Mouse (Mus musculus) lung, embryonic 14.5 days (tissue): ENCODE data around the gene Il4ra. TPM values are rescaled to one million over a fixed set of nuclear protein-coding genes. Genes with fewer than 3 reads are reported as not detected.

Experiments
- ATAC-seq: fragments of 200-750 bp; cut with Nextera tagmentation; 2 replicates; pipeline ENCODE4 v1.8.0; 2017; ENCODE audit warnings: mild to moderate bottlenecking, moderate TSS enrichment, moderate library complexity; ENCODE audit not compliant: insufficient read depth
- DNase-seq: peaks from one replicate; pipeline ENCODE4 v3.0.0-alpha.2; 2015
- H3K27ac ChIP-seq: fragments of 300-500 bp; sonication (generic); 2 replicates; pipeline ENCODE4 v1.5.1; 2014; ENCODE audit warnings: low read depth, mild to moderate bottlenecking, moderate library complexity
- H3K27me3 ChIP-seq: fragments of 300-500 bp; sonication (generic); 2 replicates; pipeline ENCODE4 v1.6.1; 2014; ENCODE audit warnings: low read length, control low read depth; ENCODE audit not compliant: insufficient read depth
- H3K36me3 ChIP-seq: fragments of 300-500 bp; sonication (generic); 2 replicates; pipeline ENCODE4 v1.6.1; 2014; ENCODE audit warnings: control low read depth; ENCODE audit not compliant: insufficient read depth
- H3K4me1 ChIP-seq: fragments of 300-500 bp; sonication (generic); 2 replicates; pipeline ENCODE4 v1.6.1; 2014; ENCODE audit warnings: antibody characterized with exemption, control low read depth; ENCODE audit not compliant: insufficient read depth
- H3K4me2 ChIP-seq: fragments of 300-500 bp; sonication (generic); 2 replicates; pipeline ENCODE4 v1.6.1; 2014; ENCODE audit warnings: mild to moderate bottlenecking
- H3K4me3 ChIP-seq: fragments of 300-500 bp; sonication (generic); 2 replicates; pipeline ENCODE4 v1.5.1; 2014; ENCODE audit warnings: low read depth, low read length
- H3K9ac ChIP-seq: fragments of 300-500 bp; sonication (generic); 2 replicates; pipeline ENCODE4 v1.6.1; 2014
- H3K9me3 ChIP-seq: fragments of 300-500 bp; sonication (generic); 2 replicates; pipeline ENCODE4 v1.6.1; 2016; ENCODE audit warnings: low read depth, low read length, control low read depth
- CTCF ChIP-seq: IDR thresholded peaks from 2 replicates; pipeline ENCODE4 v1.5.1; 2016; ENCODE audit warnings: antibody characterized with exemption, low read depth
- WGBS: fragments of 180-500 bp; shearing (Covaris S2); extraction: QIAGEN DNeasy Blood & Tissue Kit; methylation state at CpG from one replicate; pipeline ENCODE4 v1.1.7; 2014; 5-methylcytosine and 5-hydroxymethylcytosine counted together
- polyA plus RNA-seq: library from polyadenylated mRNA; unstranded; fragments of >200 nt; fragmentation: Nextera tagmentation; extraction: Ambion mirVana; gene quantifications from 2 replicates; pipeline ENCODE4 v1.2.1, GENCODE M21; 2014

Gene Il4ra
- polyA plus RNA-seq, 1 experiment from 2014 or later: 11.3 TPM

GRCm38 (mm10) chr7:125549916-125550315 is 2.0 kb upstream of the Il4ra start:
- no peak for ATAC-seq
- no peak for TF ChIP-seq CTCF
- no peaks in the 10 kb centered on the region for H3K36me3 ChIP-seq
- 80% methylated on average over 8 of the region's 8 CpGs for WGBS
- H3K4me3 ChIP-seq: no peak overlapping the region
- no peak overlapping the region for H3K9ac ChIP-seq
- H3K4me2 ChIP-seq: no peak overlapping the region
- H3K4me1 ChIP-seq: 0 out of 2 replicates have a peak, but pooled peaks cover 4% of the 10 kb centered on the region
- H3K27me3 ChIP-seq: 0 out of 2 replicates have a peak, but pooled peaks cover 3% of the 10 kb centered on the region
- H3K9me3 ChIP-seq: no peaks in the 10 kb centered on the region
- H3K27ac ChIP-seq: no peak overlapping the region
- DNase-seq: no peak

- no peak overlapping the region for H3K4me2 ChIP-seq
- 0 out of 2 replicates have a peak, but pooled peaks cover 3% of the 10 kb centered on the region for H3K27me3 ChIP-seq
- peak overlapping the region; percentile 4 for H3K27ac ChIP-seq
- WGBS: 61% methylated on average over 6 of the region's 6 CpGs
- no peak overlapping the region for H3K9ac ChIP-seq
- H3K9me3 ChIP-seq: no peaks in the 10 kb centered on the region
- H3K4me1 ChIP-seq: 0 out of 2 replicates have a peak, but pooled peaks cover 4% of the 10 kb centered on the region
- DNase-seq: peak; percentile 59
- TF ChIP-seq CTCF: no peak
- ATAC-seq: peak; percentile 26; the same call in 1 of the 2 replicates
- H3K36me3 ChIP-seq: no peaks in the 10 kb centered on the region
- no peak overlapping the region for H3K4me3 ChIP-seq
These were observed 989 bp upstream of the Il4ra start for GRCm38 (mm10) chr7:125550881-125551381.

DNA sequence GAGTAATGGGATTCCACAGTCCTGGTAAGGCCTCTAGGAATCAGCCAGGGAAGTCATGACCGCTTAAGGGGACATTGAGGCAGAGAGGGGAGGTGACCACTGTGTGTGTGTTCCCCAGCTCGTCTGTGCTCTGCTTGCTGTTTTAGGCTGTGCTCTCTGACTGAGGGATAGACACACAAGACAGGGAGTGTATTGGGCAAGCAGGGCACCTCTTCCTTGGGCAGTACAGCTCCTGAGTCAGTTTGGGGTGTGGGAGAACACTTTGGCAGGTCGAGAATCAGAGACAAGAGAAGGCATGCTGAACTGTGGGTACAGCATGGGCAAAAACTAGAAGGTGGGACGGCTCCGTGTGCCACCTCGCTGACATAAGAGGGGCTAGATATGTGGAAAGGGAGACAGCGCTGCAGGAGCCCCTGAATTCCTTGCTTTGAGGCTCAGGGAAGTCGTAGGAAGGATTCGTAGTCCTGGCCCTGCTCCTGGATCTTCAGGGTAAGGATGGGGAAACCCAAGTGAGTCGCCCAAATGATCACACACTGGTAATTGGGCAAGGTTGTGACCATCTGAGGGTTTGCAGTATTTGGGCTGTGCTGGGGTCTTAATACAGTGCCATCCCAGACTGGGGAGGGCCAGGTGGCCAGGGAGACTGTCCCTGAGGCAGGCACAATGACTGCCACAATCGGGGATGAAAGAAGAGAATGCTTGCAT is 1.1 kb downstream of the Il4ra start:
- H3K36me3 ChIP-seq: no peaks in the 10 kb centered on the region
- TF ChIP-seq CTCF: no peak
- ATAC-seq: no peak
- H3K4me2 ChIP-seq: peak overlapping the region; percentile 85
- WGBS: 67% methylated on average over 11 of the region's 11 CpGs
- H3K4me1 ChIP-seq: 0 out of 2 replicates have a peak, but pooled peaks cover 4% of the 10 kb centered on the region
- H3K27me3 ChIP-seq: 0 out of 2 replicates have a peak, but pooled peaks cover 3% of the 10 kb centered on the region
- no peak for DNase-seq
- no peaks in the 10 kb centered on the region for H3K9me3 ChIP-seq
- peak overlapping the region; percentile 59 for H3K4me3 ChIP-seq
- H3K27ac ChIP-seq: no peak overlapping the region
- H3K9ac ChIP-seq: peak overlapping the region; percentile 69; the same call in 1 of the 2 replicates

GRCm38 (mm10) chr7:125553653-125554428 is 1.9 kb downstream of the Il4ra start:
- 0 out of 2 replicates have a peak, but pooled peaks cover 4% of the 10 kb centered on the region for H3K4me1 ChIP-seq
- ATAC-seq (no peak), DNase-seq (no peak)
- peak overlapping the region; percentile 85 for H3K4me2 ChIP-seq
- no peaks in the 10 kb centered on the region for H3K36me3 ChIP-seq
- H3K9ac ChIP-seq: no peak overlapping the region
- 81% methylated on average over 13 of the region's 13 CpGs for WGBS
- no peak overlapping the region for H3K27ac ChIP-seq
- H3K9me3 ChIP-seq: no peaks in the 10 kb centered on the region
- H3K4me3 ChIP-seq: peak overlapping the region; percentile 59; the same call in 1 of the 2 replicates
- no peak for TF ChIP-seq CTCF
- 0 out of 2 replicates have a peak, but pooled peaks cover 3% of the 10 kb centered on the region for H3K27me3 ChIP-seq

DNA sequence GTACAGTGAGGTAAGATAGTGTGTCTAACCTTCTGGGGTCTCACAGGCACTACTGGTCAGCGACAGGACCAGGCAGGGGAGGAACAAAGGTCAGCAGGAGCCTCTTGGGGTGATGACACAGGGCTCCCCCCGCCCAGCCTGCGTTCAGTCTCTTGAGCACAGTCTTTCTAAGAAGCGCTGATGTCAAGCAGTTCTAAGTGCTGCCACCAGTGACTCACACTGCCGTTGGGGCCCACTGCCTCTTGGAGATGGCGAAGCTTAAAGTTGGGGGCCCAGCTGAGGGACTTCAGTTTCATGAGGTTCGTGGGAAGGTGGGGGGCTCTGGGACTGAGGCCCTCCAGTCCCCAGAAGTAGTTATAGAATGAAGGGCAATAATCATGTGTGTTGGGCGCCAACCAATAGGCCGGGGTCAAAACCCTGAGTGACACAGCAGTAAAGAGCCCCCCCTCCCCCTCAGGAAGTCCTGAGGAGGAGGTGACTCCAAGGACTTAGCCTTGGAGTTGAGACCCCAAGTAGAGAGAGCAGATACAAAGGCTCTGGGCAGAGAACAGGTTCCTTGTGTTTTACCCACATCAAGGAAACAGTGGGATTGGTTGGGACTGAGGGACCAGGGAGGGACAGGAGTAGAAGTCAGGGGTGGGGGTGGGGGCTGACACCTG is 2.7 kb downstream of the Il4ra start:
- WGBS: 82% methylated on average over 9 of the region's 9 CpGs
- TF ChIP-seq CTCF: no peak
- Histone ChIP-seq H3K4me3 (no peak overlapping the region), H3K9ac (no peak overlapping the region), H3K36me3 (no peaks in the 10 kb centered on the region), H3K4me1 (0 out of 2 replicates have a peak, but pooled peaks cover 4% of the 10 kb centered on the region), H3K27ac (no peak overlapping the region), H3K9me3 (no peaks in the 10 kb centered on the region), H3K27me3 (0 out of 2 replicates have a peak, but pooled peaks cover 3% of the 10 kb centered on the region), H3K4me2 (peak overlapping the region; percentile 85)
- DNase-seq (no peak), ATAC-seq (no peak)

DNA sequence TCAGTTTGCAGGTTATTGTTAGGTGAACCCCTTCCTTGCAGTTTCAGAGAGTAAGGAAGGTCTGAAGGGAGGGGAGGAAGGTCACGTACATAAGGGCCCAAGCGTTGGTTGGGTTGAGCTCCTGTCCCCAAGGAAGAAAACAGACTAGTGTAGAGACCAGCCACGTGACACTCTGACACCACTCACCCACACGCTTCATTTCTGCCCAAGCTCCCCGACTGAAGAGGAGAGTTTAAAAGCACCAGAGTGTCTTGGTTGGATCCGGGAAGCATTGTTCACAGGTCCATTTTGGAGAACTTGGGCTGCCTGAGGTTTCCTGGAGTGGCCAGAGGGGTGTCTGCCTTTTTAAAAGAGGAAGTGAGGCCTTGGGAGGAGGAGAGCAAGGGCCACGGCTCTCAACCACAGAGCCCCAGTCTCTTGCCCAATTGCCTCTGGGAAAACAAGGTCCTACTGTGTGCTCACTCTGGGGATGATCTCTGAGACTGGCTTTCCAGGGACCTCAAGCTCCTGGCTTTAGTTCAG is 3.5 kb downstream of the Il4ra start:
- 0 out of 2 replicates have a peak overlapping the region, but pooled peaks have one; percentile 14 for H3K4me2 ChIP-seq
- no peaks in the 10 kb centered on the region for H3K36me3 ChIP-seq
- WGBS: 67% methylated on average over 7 of the region's 7 CpGs
- no peak overlapping the region for H3K4me3 ChIP-seq
- H3K9ac ChIP-seq: no peak overlapping the region
- 0 out of 2 replicates have a peak, but pooled peaks cover 4% of the 10 kb centered on the region for H3K4me1 ChIP-seq
- ATAC-seq (no peak), DNase-seq (no peak)
- no peaks in the 10 kb centered on the region for H3K9me3 ChIP-seq
- no peak for TF ChIP-seq CTCF
- no peak overlapping the region for H3K27ac ChIP-seq
- H3K27me3 ChIP-seq: 0 out of 2 replicates have a peak, but pooled peaks cover 3% of the 10 kb centered on the region
